Mouse (Mus musculus) left cerebral cortex, adult 18-20 months (tissue): ENCODE measurements around the gene Cdsn. TPM values are rescaled to one million over a fixed set of nuclear protein-coding genes. Genes with fewer than 3 reads are reported as not detected.

ENCODE experiments used
- DNase-seq, 2 experiments: peaks; one replicate each; pipeline ENCODE4 v3.0.0; 2021 to 2022; ENCODE audit warnings: low spot score in 2 of 2, mixed read lengths in 1 of 2
- total RNA-seq, 2 experiments: library from RNA; stranded (reverse); gene quantifications; 2 replicates each; pipeline ENCODE4 v1.2.3; 2021

The Cdsn gene
- total RNA-seq, 2 experiments from 2014 or later, result 1.00 to 1.7 TPM

GRCm38 (mm10) chr17:35532901-35533300 is 19.0 kb upstream of the Cdsn start, which contains the start of gene Psors1c2:
TSS of gene Psors1c2 (plus strand) at chr17:35533201.
- DNase-seq, result no peak

DNA sequence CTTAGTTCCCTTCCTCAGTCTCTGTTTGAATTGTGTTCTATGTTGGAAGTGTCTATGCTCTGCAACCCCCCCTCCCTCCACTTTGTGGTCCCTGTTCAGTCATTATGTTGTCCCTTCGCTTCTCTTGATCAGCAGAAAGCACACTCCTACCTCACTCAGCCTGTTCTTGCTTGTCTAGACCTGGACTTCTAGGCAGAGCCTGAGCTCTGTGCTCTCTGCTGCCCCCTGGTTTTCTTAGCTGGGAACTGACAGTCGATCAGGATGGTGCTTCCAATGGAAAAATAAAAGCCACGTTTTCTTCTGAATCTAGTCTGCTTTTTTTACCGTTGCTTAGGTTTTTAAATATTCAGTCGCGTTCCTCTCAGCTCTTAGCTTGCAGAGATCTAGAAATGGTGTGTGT is 17.6 kb upstream of the Cdsn start:
- DNase-seq, result peak; percentile 82 to 84

DNA sequence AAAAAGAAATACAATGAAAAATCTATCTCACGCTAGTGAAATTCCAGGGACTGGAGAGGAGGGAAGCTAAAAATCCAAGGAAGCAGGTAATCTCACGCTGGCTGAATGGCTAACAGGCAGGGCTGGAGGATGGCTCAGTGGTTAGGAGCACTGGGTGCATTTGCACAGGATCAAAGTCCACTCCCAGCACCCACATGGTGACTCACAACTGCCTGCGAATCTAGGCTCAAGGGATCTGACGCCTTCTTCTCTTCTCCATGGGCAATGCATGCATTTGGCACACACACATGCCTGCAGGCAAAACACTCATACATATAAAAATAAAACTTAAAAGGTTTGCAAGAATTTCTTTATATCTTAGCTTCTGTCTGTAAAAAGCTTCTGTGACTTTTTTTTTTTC is 14.5 kb upstream of the Cdsn start:
- DNase-seq, result peak; percentile 46 to 60

GRCm38 (mm10) chr17:35538476-35538875 is 13.5 kb upstream of the Cdsn start:
- DNase-seq, result no peak

- no peak for DNase-seq
Observed at GRCm38 (mm10) chr17:35539540-35539939, 12.4 kb upstream of the Cdsn start.

- DNase-seq, result peak in 1 of 2 experiments; percentile 32
Observed at GRCm38 (mm10) chr17:35542761-35543411, 9.0 kb upstream of the Cdsn start.

DNA sequence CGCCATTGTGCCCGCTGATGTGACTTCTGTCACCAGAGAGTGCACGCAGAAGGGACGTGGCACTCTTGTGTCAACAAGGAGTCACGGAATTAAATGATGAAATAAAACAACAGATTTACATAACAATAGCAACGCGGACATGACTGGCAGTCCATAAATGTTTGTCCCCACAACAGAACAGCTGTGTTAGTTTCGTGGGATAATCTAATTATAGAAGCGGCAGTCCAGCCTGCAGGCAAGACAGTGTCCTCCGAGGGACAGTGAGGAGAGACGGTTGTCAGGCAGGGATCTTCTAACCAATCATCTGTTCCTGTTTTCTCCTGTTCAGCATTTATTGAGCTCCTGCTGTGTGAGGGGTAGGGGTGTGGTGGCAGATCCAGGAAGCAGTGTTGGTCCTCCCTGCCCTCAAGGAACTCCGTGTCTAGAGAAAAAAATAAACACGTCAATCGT is 8.5 kb upstream of the Cdsn start:
- DNase-seq, result no peak

GRCm38 (mm10) chr17:35544001-35544400 is 7.9 kb upstream of the Cdsn start:
- no peak for DNase-seq

DNA sequence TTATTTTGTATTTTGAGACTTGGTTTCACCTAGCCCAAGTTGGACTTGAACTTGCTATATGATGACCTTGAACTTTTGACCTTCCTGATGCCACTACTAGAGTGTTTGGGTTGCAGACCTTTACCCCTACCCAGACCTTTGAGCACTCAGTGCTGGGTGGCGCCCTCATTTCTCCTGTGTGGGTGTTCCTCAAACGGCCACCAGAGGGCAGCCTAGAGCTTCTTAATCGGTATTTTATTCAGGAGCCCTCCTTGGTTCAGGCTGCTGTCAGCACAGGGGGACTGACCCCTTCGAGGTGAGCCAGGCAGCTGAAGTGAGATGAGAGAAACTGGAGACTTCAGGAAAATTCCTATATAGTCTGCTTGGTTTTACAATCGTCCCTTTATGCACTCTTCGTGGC is 7.2 kb upstream of the Cdsn start:
- DNase-seq, result peak; percentile 57 to 64

DNA sequence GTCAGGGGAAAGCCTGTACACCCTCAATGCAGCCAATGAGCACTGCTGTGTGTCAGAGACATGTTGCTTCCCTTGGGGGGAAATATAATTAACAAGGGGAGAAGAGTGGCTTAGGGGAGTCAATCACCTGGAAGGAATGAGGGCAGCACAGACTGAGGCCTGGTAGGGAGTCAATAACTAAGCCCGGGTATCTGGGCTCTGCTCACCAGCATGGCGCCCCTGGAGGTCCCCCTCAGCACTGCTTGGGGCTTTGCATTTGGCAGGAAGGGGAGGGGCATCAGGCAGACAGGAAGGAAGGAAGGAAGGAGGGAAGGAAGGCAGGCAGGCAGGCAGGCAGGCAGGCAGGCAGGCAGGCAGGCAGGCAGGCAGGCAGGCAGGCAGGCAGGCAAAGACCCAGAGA is 4.5 kb upstream of the Cdsn start:
- DNase-seq, result no peak

- no peak for DNase-seq
Observed at GRCm38 (mm10) chr17:35548636-35549035, 3.3 kb upstream of the Cdsn start.

DNA sequence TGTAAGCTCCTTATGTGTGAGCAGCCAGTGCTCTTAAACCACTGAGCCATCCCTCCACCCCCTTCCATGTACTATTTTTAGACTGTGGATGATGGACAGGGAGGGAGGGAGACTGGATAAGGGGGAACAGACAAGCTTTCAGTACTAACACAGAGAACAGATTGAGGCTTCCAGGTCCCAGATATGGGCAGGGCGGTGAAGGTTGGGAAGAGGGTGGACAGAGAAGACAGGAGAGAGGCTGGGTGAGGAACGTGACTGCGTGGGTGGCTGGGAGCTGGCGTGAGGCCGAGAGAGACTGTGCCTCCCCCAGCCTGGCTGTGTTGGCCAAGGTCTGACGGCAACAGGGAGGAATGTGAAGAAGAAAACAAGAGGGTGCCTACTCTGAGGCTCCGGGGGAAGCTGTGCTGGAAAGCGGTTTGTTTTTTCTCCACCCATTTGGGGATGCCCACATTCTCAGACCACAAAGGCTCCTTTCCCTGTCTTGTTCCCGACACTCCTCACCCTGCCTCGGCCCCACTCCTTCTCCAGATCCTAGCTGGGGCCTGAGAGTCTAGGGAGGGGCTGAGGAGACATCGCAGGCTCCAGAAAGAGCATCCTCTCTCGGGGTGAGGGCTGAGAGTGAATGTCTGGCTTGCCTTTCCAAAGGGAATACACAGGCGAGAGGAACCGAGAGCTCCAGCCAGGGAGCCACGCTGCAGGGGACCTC is 2.3 kb upstream of the Cdsn start:
- DNase-seq, result peak; percentile 81 to 88

GRCm38 (mm10) chr17:35550143-35550494 is 1.8 kb upstream of the Cdsn start:
- DNase-seq, result no peak

DNA sequence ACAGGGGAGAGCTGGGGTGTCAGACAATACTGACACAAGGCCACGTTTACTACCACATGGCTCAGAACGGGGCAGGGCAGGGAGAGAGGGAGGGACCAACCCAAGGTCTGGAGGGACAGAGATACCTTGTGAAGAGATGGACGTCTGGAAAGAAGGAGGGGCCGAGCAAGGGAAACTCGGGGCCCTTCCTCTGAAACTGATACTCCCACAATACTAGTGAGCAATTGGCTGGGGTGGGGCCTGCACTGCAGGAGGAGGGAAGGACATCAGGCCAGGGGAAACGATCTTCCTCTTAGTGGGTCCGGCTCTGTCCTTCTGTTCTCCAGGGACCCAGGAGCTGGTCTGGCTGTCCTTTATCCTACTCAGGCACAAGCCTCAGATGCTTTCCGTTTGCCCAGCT is 1.1 kb upstream of the Cdsn start:
- DNase-seq, result no peak

- no peak for DNase-seq
Observed at GRCm38 (mm10) chr17:35554321-35554720, 2.4 kb downstream of the Cdsn start.

GRCm38 (mm10) chr17:35554761-35555397 is 3.0 kb downstream of the Cdsn start:
- no peak for DNase-seq

DNA sequence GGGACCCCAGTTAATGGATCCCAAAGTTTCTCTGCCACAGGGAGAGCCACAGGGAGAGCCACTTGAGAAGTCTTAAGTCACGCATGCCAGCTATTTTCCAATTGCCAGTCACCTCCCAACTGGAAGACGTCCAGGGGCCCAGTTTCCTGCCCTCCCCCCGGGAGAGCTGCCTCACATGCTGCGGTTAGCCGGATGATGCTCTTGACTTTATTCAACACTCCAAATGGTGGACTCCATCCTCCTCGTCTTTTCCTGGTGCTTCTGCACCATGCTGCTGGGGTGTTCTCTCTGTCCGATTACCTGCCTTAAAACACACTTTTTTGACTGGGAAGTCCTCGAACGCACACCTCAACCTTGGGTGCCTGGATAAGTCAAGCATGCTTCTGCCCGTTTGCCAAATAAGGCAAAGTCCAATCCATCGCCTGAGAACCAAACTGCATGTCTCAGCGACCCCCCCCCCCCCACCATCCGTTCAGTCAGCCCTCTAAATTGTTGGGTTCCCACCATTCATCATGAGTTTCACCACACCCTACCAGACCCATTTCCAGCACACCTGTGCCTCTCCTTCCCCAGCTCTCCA is 4.3 kb downstream of the Cdsn start:
- no peak for DNase-seq

- DNase-seq, result peak; percentile 35 to 50
Observed at GRCm38 (mm10) chr17:35556812-35557211, 4.9 kb downstream of the Cdsn start.

- no peak for DNase-seq
Observed at GRCm38 (mm10) chr17:35557351-35557750, 5.4 kb downstream of the Cdsn start.

- DNase-seq, result no peak
Observed at GRCm38 (mm10) chr17:35558216-35558615, 6.3 kb downstream of the Cdsn start.

- DNase-seq, result no peak
Observed at GRCm38 (mm10) chr17:35567150-35567549, 15.2 kb downstream of the Cdsn start, which contains the start of gene 2300002M23Rik. TSS of gene 2300002M23Rik (plus strand) at chr17:35567450.

- no peak for DNase-seq
Observed at GRCm38 (mm10) chr17:35567767-35568166, 15.8 kb downstream of the Cdsn start.
